Mouse (Mus musculus) bone marrow macrophage, adult 2 months (primary cell): Measurements from ENCODE around the gene Gba2. TPM values are rescaled to one million over a fixed set of nuclear protein-coding genes. Genes with fewer than 3 reads are reported as not detected.

Experiments
- H3K27ac ChIP-seq: 2 replicates; pipeline ENCODE4 v1.5.1; 2012; ENCODE audit warnings: low read depth, low read length; ENCODE audit not compliant: insufficient read depth
- H3K4me1 ChIP-seq: 2 replicates; pipeline ENCODE4 v1.6.1; 2012; ENCODE audit warnings: low read length; ENCODE audit not compliant: control insufficient read depth, insufficient read depth
- H3K4me3 ChIP-seq: 2 replicates; pipeline ENCODE4 v1.5.1; 2012; ENCODE audit warnings: mild to moderate bottlenecking, low read length, moderate library complexity; ENCODE audit not compliant: insufficient read depth
- CTCF ChIP-seq: IDR thresholded peaks from 2 replicates; pipeline ENCODE4 v1.5.1; 2012; ENCODE audit warnings: low read depth, mild to moderate bottlenecking, low read length, moderate library complexity
- POLR2A ChIP-seq: IDR thresholded peaks from 2 replicates; pipeline ENCODE4 v1.6.1; 2012; ENCODE audit warnings: mild to moderate bottlenecking, low read depth, low read length, borderline replicate concordance
- polyA plus RNA-seq: library from polyadenylated mRNA; stranded (reverse); fragments of >200 nt; gene quantifications from 2 replicates; pipeline ENCODE4 v1.2.4, GENCODE M21; 2012; ENCODE audit not compliant: missing spikeins, insufficient read depth, insufficient read length

The Gba2 gene
- polyA plus RNA-seq, 1 experiment, result 9.6 TPM

DNA sequence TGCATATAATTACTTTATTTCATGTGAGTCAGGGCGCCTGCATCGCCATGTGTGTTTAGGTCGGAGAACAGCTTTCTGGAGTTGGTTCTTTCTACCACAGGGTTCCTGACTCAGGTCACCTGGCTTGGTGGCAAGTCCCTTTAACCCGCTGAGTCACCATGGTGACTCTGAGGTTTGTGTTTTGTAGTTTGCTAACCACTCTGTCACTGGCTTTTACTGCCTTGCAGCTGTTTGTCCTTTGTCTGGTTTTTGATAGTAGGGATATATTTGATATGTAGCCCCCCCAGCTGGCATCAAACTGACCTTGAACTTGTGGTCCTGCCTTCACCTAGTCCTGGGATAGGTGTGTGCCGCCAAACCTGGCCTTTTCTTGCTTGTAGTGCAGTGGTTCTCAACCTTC, 3.6 kb upstream of the Gba2 start:
- H3K4me1 ChIP-seq, result peaks cover 8% of the 10 kb centered on the region; the same call in 1 of the 2 replicates

DNA sequence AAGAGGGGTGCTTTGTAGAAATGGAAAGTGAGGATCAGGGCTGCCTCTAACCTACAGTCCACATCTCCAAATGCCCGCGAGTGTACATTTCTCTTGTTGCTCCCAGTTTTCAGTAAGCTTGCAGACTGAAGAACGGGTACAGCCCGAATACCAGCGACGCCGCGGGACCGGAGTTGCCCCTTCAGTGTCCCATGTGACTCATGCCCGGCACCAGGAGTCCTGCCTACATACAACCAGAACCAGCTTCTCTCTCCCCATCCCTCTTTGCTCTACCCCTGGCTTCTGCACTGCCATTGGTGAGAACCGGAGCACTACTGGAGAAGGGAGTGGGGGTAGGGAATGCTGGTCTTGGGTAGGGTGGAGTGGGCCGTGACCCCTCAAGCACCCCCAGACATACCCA, 2.7 kb upstream of the Gba2 start:
- Histone ChIP-seq H3K27ac (no peak overlapping the region), H3K4me1 (peaks cover 16% of the 10 kb centered on the region), H3K4me3 (no peak overlapping the region)
- TF ChIP-seq POLR2A (no peak), CTCF (no peak)

More for the DNA sequence above, 3.6 kb upstream of the Gba2 start:
- no peak for TF ChIP-seq CTCF
- no peak for TF ChIP-seq POLR2A
- no peak overlapping the region for H3K27ac ChIP-seq
- H3K4me3 ChIP-seq, result no peak overlapping the region

DNA sequence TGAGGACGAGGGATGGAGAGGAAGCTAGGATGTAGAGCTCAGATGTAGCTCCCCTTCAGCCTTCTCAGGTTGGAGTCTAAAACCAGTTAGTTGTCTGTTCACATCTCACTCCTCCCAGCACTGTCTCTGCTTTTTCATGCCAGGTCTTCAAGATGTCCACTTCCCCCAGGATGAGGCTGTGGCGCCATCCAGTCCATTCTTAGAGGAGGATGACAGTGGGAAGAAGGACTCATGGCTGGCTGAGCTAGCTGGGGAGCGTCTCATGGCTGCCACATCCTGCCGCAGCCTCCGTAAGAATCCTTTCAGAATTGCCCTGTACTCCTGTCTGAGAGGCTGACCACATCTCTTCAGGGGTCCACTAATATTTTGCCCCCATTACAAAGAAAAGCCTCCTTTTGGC, 2.0 kb upstream of the Gba2 start:
- Histone ChIP-seq H3K27ac (no peak overlapping the region), H3K4me1 (peaks cover 16% of the 10 kb centered on the region), H3K4me3 (no peak overlapping the region)
- no peak for TF ChIP-seq POLR2A
- TF ChIP-seq CTCF, result no peak

DNA sequence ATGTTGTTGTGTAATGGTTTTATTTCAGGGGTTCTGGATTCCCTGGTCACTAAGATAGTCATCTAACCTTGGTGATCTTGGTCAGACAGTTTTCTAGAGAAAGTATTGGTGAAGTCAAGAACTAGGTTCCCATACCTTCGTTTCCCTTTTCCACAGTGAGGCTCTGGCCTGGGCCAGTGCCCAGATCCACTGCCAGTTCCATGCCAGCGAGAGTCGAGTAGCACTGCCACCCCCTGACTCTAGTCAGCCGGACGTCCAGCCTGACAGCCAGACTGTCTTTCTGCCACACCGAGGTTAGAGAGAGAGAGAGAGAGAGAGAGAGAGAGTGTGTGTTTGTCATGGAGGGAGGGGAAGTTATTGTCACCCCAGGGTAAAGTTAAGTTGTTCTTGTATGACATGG, 1.1 kb upstream of the Gba2 start:
- TF ChIP-seq POLR2A (no peak), CTCF (no peak)
- H3K27ac ChIP-seq, result no peak overlapping the region
- peaks cover 16% of the 10 kb centered on the region for H3K4me1 ChIP-seq
- peak overlapping the region; percentile 98; the same call in 1 of the 2 replicates for H3K4me3 ChIP-seq

DNA sequence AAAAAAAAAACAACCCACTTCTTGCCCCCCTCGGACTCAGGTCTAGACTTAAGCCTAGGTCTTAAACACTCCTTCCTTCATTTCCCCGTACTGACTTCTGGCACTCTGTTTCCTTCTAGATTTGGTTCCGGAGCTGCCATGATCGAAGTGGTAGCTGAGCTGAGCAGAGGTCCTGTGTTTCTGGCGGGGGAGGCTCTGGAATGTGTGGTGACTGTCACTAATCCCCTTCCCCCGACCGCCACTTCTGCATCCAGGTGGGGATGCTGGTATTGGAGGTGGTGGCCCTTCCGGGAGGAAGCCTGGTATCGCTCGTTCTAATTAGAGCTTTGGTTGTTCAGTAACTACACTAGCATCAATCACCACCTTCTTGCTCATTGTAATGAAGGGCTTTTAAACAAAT, 583 bp upstream of the Gba2 start:
- TF ChIP-seq CTCF (no peak), POLR2A (no peak)
- peaks cover 16% of the 10 kb centered on the region for H3K4me1 ChIP-seq
- no peak overlapping the region for H3K27ac ChIP-seq
- peak overlapping the region; percentile 98 for H3K4me3 ChIP-seq

DNA sequence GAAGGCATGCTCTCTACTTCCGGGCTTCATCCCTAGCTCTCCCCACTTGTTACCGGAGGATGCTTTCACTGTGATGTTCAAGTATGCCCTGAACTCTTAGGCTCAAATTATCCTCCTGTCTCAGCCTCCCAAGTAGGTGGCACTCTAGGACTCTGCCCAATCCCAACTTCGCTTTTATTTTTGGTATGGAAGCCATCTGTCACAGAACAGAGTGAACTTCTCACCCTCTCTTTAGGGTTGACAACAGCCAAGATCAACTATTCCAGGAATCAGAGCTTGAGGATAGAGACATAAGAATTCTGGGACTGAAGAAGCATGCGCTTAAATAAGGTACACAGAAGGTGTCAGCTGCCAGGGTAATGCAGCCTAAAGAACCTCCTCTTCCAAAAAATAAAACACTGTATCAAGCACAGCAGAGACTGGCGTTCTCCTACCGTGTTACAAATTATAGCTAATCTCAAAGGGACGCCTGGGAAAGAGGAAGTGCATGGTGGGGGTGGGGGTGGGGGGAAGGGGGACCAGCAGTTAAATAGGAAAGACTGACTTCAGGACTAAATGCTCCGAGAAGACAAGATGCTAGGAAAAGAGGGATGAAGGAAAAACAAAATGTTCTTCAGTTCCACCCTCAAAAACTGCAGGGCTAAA, 1.3 kb downstream of the Gba2 start:
- H3K27ac ChIP-seq, result no peak overlapping the region

DNA sequence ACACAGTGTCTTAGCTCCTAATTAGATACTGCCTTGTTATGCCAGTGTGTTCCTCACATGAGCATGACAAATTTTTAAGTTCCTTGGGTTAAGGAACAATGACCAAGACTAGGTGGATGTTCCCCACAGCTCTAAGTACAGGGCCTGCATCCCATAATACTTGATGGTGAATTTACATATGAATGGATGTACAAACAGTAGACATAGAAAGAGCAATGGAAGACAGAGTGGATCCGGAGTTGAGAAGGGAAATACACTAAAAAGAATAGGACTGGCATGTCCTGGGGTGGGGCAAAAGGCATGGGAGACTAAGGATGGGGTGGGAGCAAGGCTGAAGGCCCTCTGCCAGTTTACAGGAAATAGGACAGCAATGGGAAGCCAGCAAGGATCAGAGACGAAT, 3.3 kb downstream of the Gba2 start:
- Histone ChIP-seq H3K4me1 (peaks cover 29% of the 10 kb centered on the region), H3K27ac (no peak overlapping the region), H3K4me3 (no peak overlapping the region)
- no peak for TF ChIP-seq POLR2A
- TF ChIP-seq CTCF, result no peak

More for the DNA sequence above, 1.3 kb downstream of the Gba2 start:
- peak overlapping the region; percentile 98 for H3K4me3 ChIP-seq
- H3K4me1 ChIP-seq, result peaks cover 16% of the 10 kb centered on the region
- TF ChIP-seq CTCF, result no peak
- no peak for TF ChIP-seq POLR2A

DNA sequence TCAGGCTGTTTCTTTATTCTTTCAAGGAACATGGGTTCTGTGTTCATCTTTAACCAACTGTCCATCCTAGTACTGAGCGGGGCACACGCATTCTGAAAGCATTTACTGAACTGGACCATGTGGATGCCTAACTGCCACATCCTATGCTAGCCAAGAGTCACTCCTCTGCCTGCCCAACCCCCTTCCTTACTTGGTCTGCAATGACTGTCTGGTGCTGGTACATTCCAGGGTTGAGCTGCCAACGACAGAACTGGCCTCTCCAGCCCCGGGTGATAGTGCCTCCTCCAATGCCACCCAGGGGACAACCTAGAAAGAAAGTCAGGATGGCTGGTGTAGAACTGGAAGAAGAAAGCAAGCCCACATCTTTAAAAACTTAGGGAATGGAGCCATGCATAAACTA, 5.1 kb downstream of the Gba2 start:
- H3K4me3 ChIP-seq, result no peak overlapping the region
- no peak overlapping the region for H3K27ac ChIP-seq
- H3K4me1 ChIP-seq, result peaks cover 23% of the 10 kb centered on the region
- TF ChIP-seq POLR2A (no peak), CTCF (no peak)

DNA sequence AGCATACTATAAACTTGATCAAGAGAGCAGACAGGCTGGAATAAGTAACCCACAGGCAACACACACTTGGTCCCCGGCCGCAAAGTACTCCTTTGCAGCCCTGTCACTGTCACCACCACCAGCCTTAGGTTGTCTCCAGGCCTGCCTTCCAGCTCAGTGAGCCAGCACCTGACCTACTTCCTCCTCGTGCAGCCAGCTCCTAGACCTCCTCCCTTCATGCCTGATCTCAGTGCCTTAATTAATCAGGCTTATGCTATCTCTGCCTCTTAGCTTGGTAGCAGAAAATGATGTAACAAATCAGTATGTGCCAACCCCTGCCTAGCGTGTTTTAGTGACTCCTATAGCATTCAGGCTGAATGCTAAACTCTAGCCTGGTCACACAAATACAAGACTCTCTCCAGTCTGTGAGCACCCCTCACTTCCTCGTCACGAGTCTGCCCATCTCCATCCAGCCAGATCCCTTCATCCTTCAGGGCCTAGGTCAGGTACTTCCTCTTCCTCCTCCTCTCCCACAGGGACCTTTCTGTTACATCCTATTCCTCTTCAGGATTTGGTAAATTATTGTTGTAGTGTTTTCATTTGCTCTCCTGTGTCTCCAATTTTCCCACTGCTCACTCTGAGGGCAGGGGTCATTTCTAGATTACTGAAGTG, 7.2 kb downstream of the Gba2 start:
- peaks cover 17% of the 10 kb centered on the region for H3K4me1 ChIP-seq
- peak overlapping the region; percentile 38 for H3K27ac ChIP-seq
- TF ChIP-seq POLR2A, result no peak
- no peak for TF ChIP-seq CTCF
- H3K4me3 ChIP-seq, result no peak overlapping the region

DNA sequence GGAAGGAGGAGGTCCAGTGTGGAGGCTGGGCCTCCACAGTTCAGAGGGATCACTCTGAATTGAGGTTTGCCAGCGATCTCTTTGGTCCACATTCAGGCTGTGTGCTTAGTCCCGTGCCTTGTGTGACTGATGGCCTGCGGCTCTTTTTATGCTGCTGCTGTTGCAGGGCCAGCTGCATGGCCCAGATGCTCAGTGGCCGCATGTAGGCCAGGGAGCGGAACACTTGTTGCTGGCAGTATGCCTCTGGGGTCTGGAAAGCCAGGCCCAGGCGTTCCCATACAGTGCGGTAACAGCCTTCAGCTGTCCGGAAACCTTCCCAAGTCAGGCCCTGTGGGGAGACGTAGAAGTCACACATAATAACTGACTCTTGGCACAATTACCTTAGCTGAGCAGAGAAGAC, 11.5 kb downstream of the Gba2 start:
- Histone ChIP-seq H3K4me3 (no peak overlapping the region), H3K27ac (no peak overlapping the region), H3K4me1 (peaks cover 21% of the 10 kb centered on the region)
- TF ChIP-seq CTCF (no peak), POLR2A (no peak)
